Mouse (Mus musculus) forebrain, embryonic 10.5 days (tissue): ENCODE measurements around the gene 1700008O03Rik. TPM values are rescaled to one million over a fixed set of nuclear protein-coding genes. Genes with fewer than 3 reads are reported as not detected.
A peak's percentile ranks its signal among the peaks of the same experiment; 100 is the strongest.

Experiments used
- DNase-seq: peaks from one replicate; pipeline ENCODE4 v3.0.0-alpha.2; 2017; ENCODE audit warnings: low spot score; ENCODE audit errors: extremely low spot score
- H3K27ac ChIP-seq: fragments of 300-500 bp; sonication (generic); 2 replicates; pipeline ENCODE4 v1.5.1; 2016; ENCODE audit warnings: mild to moderate bottlenecking
- H3K27me3 ChIP-seq: fragments of 300-500 bp; sonication (generic); 2 replicates; pipeline ENCODE4 v1.6.1; 2016; ENCODE audit warnings: mild to moderate bottlenecking; ENCODE audit not compliant: poor library complexity, severe bottlenecking
- H3K36me3 ChIP-seq: fragments of 300-500 bp; sonication (generic); replicated peaks from 2 replicates; pipeline ENCODE4 v1.6.1; 2016; ENCODE audit warnings: mild to moderate bottlenecking, moderate library complexity
- H3K4me1 ChIP-seq: fragments of 300-500 bp; sonication (generic); 2 replicates; pipeline ENCODE4 v1.6.1; 2016
- H3K4me3 ChIP-seq: fragments of 300-500 bp; sonication (generic); 2 replicates; pipeline ENCODE4 v1.5.1; 2016; ENCODE audit warnings: mild to moderate bottlenecking, moderate library complexity
- H3K9me3 ChIP-seq: fragments of 300-500 bp; sonication (generic); 2 replicates; pipeline ENCODE4 v1.6.1; 2016; ENCODE audit warnings: mild to moderate bottlenecking, moderate library complexity
- WGBS: fragments of 180-500 bp; shearing (Covaris S2); methylation state at CpG from one replicate; pipeline ENCODE4 v1.1.7; 2016; 5-methylcytosine and 5-hydroxymethylcytosine counted together
- polyA plus RNA-seq: library from polyadenylated mRNA; unstranded; fragments of >200 nt; fragmentation: Nextera tagmentation; extraction: Ambion mirVana; gene quantifications from 2 replicates; pipeline ENCODE4 v1.2.1, GENCODE M21; 2016

The 1700008O03Rik gene
- polyA plus RNA-seq, 1 experiment from 2014 or later: 2.1 TPM

- no peaks in the 10 kb centered on the region for H3K36me3 ChIP-seq
- H3K27me3 ChIP-seq: peaks cover 23% of the 10 kb centered on the region
- 86% methylated on average over 6 of the region's 6 CpGs for WGBS
- DNase-seq: no peak
- H3K27ac ChIP-seq: no peak overlapping the region
- no peak overlapping the region for H3K4me3 ChIP-seq
- peaks cover 29% of the 10 kb centered on the region for H3K4me1 ChIP-seq
- no peaks in the 10 kb centered on the region for H3K9me3 ChIP-seq
Measured at GRCm38 (mm10) chr7:44401673-44402072, 16.1 kb upstream of the 1700008O03Rik start.

DNA sequence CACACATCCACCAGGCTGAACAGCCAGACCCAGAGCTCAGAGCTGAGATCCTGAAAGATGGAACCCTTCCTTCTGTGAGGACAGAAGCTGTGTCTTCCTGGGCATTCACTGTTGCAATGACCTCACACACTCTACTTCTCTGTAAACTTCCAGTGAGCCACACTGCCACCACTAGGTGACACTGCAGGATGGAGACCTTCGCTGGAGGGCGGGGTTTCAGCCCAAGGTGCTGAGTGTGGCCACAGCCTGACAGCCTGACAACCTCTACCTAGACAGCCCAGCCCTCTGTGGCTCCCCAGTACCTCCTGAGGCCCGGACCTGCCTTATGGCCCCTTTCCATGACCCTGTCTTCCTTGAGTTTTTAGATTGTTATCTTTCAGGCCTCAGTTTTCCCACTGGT is 12.9 kb upstream of the 1700008O03Rik start:
- Histone ChIP-seq H3K27me3 (peaks cover 16% of the 10 kb centered on the region), H3K4me1 (peaks cover 15% of the 10 kb centered on the region), H3K27ac (0 out of 2 replicates have a peak overlapping the region, but pooled peaks have one; percentile 56), H3K36me3 (no peaks in the 10 kb centered on the region), H3K4me3 (no peak overlapping the region), H3K9me3 (no peaks in the 10 kb centered on the region)
- DNase-seq: peak; percentile 59
- 10% methylated on average over 3 of the region's 3 CpGs for WGBS

- Histone ChIP-seq H3K4me1 (peaks cover under 1% of the 10 kb centered on the region; the same call in 1 of the 2 replicates), H3K27me3 (no peaks in the 10 kb centered on the region; the same call in 1 of the 2 replicates), H3K27ac (no peak overlapping the region), H3K9me3 (no peaks in the 10 kb centered on the region), H3K4me3 (no peak overlapping the region), H3K36me3 (no peaks in the 10 kb centered on the region)
- WGBS: 91% methylated on average over 17 of the region's 17 CpGs
- no peak for DNase-seq
Measured at GRCm38 (mm10) chr7:44393284-44393683, 7.7 kb upstream of the 1700008O03Rik start.

- Histone ChIP-seq H3K36me3 (no peaks in the 10 kb centered on the region), H3K27me3 (no peaks in the 10 kb centered on the region; the same call in 1 of the 2 replicates), H3K4me1 (no peaks in the 10 kb centered on the region), H3K9me3 (no peaks in the 10 kb centered on the region), H3K4me3 (no peak overlapping the region), H3K27ac (0 out of 2 replicates have a peak overlapping the region, but pooled peaks have one; percentile 5)
- DNase-seq: no peak
- WGBS: 87% methylated on average over 14 of the region's 14 CpGs
Measured at GRCm38 (mm10) chr7:44392341-44392740, 6.7 kb upstream of the 1700008O03Rik start.

DNA sequence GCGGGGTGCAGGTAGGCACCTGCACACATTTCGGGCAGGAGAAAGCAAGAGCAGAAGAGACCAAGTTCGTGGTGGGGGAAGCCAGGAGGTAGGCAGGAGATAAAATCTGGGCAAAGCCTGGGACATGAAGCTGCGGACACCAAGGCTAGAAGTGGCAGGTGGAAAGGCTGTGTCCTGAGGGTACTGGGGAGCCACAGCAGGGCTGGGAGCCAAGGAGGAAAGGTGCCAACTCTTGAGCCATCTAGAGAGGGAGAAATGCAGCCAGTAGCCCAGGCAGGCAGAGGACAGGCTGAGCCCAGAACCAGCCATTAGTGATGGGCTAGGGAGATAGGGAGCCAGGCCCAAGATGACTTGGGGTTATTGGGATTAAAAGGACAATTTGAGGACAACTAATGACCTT is 6.2 kb upstream of the 1700008O03Rik start:
- Histone ChIP-seq H3K4me1 (no peaks in the 10 kb centered on the region), H3K27ac (no peak overlapping the region), H3K27me3 (no peaks in the 10 kb centered on the region; the same call in 1 of the 2 replicates), H3K36me3 (no peaks in the 10 kb centered on the region), H3K4me3 (no peak overlapping the region), H3K9me3 (no peaks in the 10 kb centered on the region)
- WGBS: 89% methylated on average over 4 of the region's 4 CpGs
- no peak for DNase-seq

- no peak for DNase-seq
- WGBS: under 1% methylated on average over 17 of the region's 17 CpGs
- Histone ChIP-seq H3K9me3 (no peaks in the 10 kb centered on the region), H3K4me1 (peaks cover 24% of the 10 kb centered on the region), H3K27me3 (peaks cover 30% of the 10 kb centered on the region), H3K27ac (peak overlapping the region; percentile 82), H3K4me3 (peak overlapping the region; percentile 66), H3K36me3 (no peaks in the 10 kb centered on the region)
Measured at GRCm38 (mm10) chr7:44384716-44385059, 932 bp downstream of the 1700008O03Rik start.

DNA sequence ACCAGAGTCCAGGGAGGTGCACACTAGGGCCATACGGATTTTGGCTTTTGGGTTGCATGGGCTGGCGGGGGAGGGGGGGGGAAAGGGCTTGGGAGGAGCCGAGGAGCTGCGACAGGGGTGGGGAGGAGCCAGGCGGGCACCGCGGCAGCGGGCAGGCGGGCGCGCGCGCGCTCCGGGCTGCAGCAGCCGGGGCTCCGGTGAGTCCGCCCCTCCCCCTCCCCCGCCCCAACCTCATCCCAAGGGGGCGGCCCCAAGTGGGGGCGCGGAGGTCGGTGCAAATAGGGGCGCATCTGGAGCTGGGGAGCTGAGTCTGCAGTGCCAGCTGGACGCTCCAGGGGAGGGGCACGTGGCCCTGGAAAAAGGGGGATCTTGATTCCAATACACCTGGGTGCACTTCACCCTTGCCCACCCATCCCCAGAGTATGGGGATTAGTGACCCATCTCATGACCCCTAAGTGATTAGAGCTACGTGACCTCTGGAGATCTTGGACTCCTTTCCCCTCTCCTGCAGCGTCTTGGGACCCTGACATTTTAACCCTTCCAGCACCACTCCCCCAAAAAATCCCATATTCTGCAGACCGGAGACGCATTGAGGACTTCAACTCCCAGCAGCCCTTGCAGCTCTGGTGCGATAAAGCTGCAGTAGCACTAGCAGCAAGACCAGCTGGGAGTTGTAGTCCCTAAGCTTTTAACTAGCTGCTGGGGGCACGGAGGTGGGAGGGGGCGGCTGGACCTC is 1.5 kb downstream of the 1700008O03Rik start, which contains the start of gene Syt3:
TSS of gene Syt3 (plus strand) at position 123 of the 736 bp plus-strand sequence.
- WGBS: under 1% methylated on average over 33 of the region's 33 CpGs
- H3K27me3 ChIP-seq: peaks cover 30% of the 10 kb centered on the region
- peak; percentile 76 for DNase-seq

GRCm38 (mm10) chr7:44382541-44382940 is 3.1 kb downstream of the 1700008O03Rik start:
- WGBS: 86% methylated on average over 12 of the region's 12 CpGs
- peaks cover 24% of the 10 kb centered on the region for H3K4me1 ChIP-seq
- no peak overlapping the region for H3K27ac ChIP-seq
- H3K9me3 ChIP-seq: no peaks in the 10 kb centered on the region
- H3K27me3 ChIP-seq: peaks cover 30% of the 10 kb centered on the region
- DNase-seq: no peak
- H3K36me3 ChIP-seq: no peaks in the 10 kb centered on the region
- H3K4me3 ChIP-seq: no peak overlapping the region

More for the DNA sequence above, 1.5 kb downstream of the 1700008O03Rik start, which contains the start of gene Syt3:
- Histone ChIP-seq H3K36me3 (no peaks in the 10 kb centered on the region), H3K4me3 (peak within 1 kb of the TSS; percentile 66), H3K9me3 (no peaks in the 10 kb centered on the region), H3K4me1 (peaks cover 24% of the 10 kb centered on the region), H3K27ac (peak within 1 kb of the TSS; percentile 82)

- H3K27ac ChIP-seq: no peak overlapping the region
- peaks cover 3% of the 10 kb centered on the region for H3K27me3 ChIP-seq
- no peak overlapping the region for H3K4me3 ChIP-seq
- WGBS: 69% methylated on average over 4 of the region's 4 CpGs
- peaks cover 27% of the 10 kb centered on the region for H3K4me1 ChIP-seq
- no peaks in the 10 kb centered on the region for H3K9me3 ChIP-seq
- no peak for DNase-seq
- no peaks in the 10 kb centered on the region for H3K36me3 ChIP-seq
Measured at GRCm38 (mm10) chr7:44378290-44378689, 7.3 kb downstream of the 1700008O03Rik start.

- WGBS: 58% methylated on average over 3 of the region's 3 CpGs
- no peak for DNase-seq
- Histone ChIP-seq H3K36me3 (no peaks in the 10 kb centered on the region), H3K4me3 (no peak overlapping the region; the same call in 1 of the 2 replicates), H3K27me3 (no peaks in the 10 kb centered on the region), H3K27ac (0 out of 2 replicates have a peak overlapping the region, but pooled peaks have one; percentile 35), H3K4me1 (peaks cover 30% of the 10 kb centered on the region), H3K9me3 (no peaks in the 10 kb centered on the region)
Measured at GRCm38 (mm10) chr7:44375793-44376192, 9.8 kb downstream of the 1700008O03Rik start.

- WGBS: 2% methylated on average over 10 of the region's 10 CpGs
- H3K4me3 ChIP-seq: peak overlapping the region; percentile 74
- peaks cover 30% of the 10 kb centered on the region for H3K4me1 ChIP-seq
- no peaks in the 10 kb centered on the region for H3K9me3 ChIP-seq
- no peaks in the 10 kb centered on the region for H3K27me3 ChIP-seq
- DNase-seq: peak; percentile 60
- no peaks in the 10 kb centered on the region for H3K36me3 ChIP-seq
- H3K27ac ChIP-seq: peak overlapping the region; percentile 92
Measured at GRCm38 (mm10) chr7:44375207-44375606, 10.4 kb downstream of the 1700008O03Rik start.

DNA sequence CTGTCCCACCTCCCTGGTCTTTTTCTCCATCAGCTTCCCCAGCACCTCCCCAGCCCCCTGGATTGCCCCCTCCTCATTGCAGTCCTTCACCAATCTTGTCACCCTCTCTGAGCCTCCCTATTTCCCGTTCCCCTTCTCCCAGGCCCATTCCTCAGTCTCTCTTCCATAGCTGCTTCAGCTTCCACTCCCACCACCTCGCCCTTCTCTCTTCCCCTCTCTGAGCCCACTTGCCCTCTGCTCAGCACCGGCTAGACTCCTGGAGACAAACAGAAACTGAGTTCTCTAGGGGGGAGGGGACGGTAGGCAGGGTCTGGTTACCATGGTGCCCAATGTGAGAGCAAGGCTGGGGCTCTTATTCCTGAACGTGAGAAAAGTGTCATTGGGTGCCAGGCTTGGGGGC is 10.9 kb downstream of the 1700008O03Rik start:
- 2% methylated on average over 5 of the region's 5 CpGs for WGBS
- H3K9me3 ChIP-seq: no peaks in the 10 kb centered on the region
- no peaks in the 10 kb centered on the region for H3K27me3 ChIP-seq
- H3K27ac ChIP-seq: peak overlapping the region; percentile 92
- DNase-seq: no peak
- H3K4me1 ChIP-seq: peaks cover 30% of the 10 kb centered on the region
- H3K4me3 ChIP-seq: peak overlapping the region; percentile 74
- no peaks in the 10 kb centered on the region for H3K36me3 ChIP-seq

GRCm38 (mm10) chr7:44373889-44374652 is 11.5 kb downstream of the 1700008O03Rik start:
- under 1% methylated on average over 19 of the region's 19 CpGs for WGBS

More at GRCm38 (mm10) chr7:44373889-44374652, 11.5 kb downstream of the 1700008O03Rik start:
- Histone ChIP-seq H3K36me3 (no peaks in the 10 kb centered on the region), H3K27ac (peak overlapping the region; percentile 92), H3K27me3 (no peaks in the 10 kb centered on the region), H3K4me1 (peaks cover 30% of the 10 kb centered on the region), H3K9me3 (no peaks in the 10 kb centered on the region), H3K4me3 (peak overlapping the region; percentile 74)
- peak; percentile 75 for DNase-seq
